Mouse (Mus musculus): ENCODE results near the gene Slc38a11. TPM values are rescaled to one million over a fixed set of nuclear protein-coding genes. Genes with fewer than 3 reads are reported as not detected.

Slc38a11 gene
- total RNA-seq, 2 experiments from 2014 or later = 22.0 to 22.6 TPM

Small RNAs within 50 kb of the gene (microRNA-seq; reads per million reads assigned to microRNA genes)
- 0 reads per million in 2 experiments for gene Mir6337 (ENCODE audit: borderline number of aligned reads in 2 of 2)

Other genes starting within 250 kb of the Slc38a11 start
- 100 to 1,000 TPM; 271 to 319 TPM for gene Cobll1, start 124.6 kb downstream of the Slc38a11 start, total RNA-seq (2021)
- gene Scn3a, start 203.6 kb upstream of the Slc38a11 start, total RNA-seq (2021) = 1 to 10 TPM; 4.4 to 5.5 TPM